Mouse (Mus musculus): ENCODE measurements around the gene Ddx58. TPM values are rescaled to one million over a fixed set of nuclear protein-coding genes. Genes with fewer than 3 reads are reported as not detected.

The Ddx58 gene
- polyA plus RNA-seq, 1 experiment from 2014 or later, result 16.7 TPM

DNA sequence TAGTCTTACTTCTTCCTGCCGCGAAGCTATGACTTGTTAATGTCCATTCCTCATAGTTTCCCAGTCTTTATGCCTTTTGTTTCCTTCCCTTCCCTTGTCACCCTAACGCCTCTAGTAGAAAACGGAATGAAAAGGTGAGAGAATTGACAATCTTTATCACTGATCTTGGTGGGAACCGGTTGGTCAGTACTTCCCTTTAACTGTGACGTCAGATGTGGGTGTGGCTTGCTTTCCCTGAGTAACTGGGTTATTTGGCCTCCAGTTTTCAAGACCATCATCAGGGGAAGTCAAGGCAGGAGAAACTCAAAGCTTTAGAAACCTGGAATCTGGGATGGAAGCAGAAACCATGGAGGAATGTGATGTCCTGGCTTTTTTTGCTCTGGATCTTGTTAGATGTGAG lies 2.3 kb upstream of the Ddx58 start:
- no peak for ATAC-seq (ENCODE audit: insufficient number of reproducible peaks, insufficient read depth, low FRiP score, low read depth)
- no peaks in the 10 kb centered on the region for H3K36me3 ChIP-seq (ENCODE audit: control insufficient read depth, insufficient read depth, low read length)
- no peak overlapping the region for H3K4me2 ChIP-seq (replicated peaks; ENCODE audit: low read depth, low read length)
- no peak overlapping the region for H3K4me3 ChIP-seq (ENCODE audit: low read depth, low read length)
- no peak overlapping the region for H3K27ac ChIP-seq (ENCODE audit: low read length)
- no peak overlapping the region for H3K9ac ChIP-seq (replicated peaks; ENCODE audit: low read depth, low read length)
- H3K4me1 ChIP-seq (ENCODE audit: control insufficient read depth, insufficient read depth, low read length), result no peaks in the 10 kb centered on the region
- H3K27me3 ChIP-seq (ENCODE audit: control insufficient read depth, insufficient read depth, low read length), result no peaks in the 10 kb centered on the region
- H3K9me3 ChIP-seq (ENCODE audit: control insufficient read depth, low read depth, low read length), result no peaks in the 10 kb centered on the region
- WGBS, result 46% methylated on average over 6 of the region's 6 CpGs

DNA sequence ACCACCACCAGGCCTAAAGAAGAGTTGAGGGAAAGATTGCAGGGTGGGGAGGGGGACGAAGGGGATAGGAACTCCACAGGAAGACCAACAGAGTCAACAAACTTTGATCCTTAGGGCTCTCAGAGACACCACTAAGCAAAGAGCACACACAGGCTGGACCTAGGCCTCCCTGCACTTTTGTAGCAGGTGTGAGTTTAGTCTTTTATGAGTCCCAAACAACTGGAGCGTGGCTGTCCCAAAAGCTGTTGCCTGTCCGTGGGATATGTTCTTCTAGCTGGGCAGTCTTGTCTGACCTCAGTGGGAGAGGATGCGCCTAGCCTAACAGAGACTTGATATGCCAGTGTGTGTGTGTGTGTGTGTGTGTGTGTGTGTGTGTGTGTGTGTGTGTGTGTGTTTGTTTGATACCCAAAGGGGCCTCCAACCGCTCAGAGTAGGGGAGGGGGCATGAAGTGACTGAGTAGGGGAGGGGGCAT lies 680 bp upstream of the Ddx58 start:
- Histone ChIP-seq H3K9ac (replicated peaks; ENCODE audit: low read depth, low read length) (no peak overlapping the region), H3K36me3 (ENCODE audit: control insufficient read depth, insufficient read depth, low read length) (no peaks in the 10 kb centered on the region), H3K4me1 (ENCODE audit: control insufficient read depth, insufficient read depth, low read length) (no peaks in the 10 kb centered on the region), H3K9me3 (ENCODE audit: control insufficient read depth, low read depth, low read length) (no peaks in the 10 kb centered on the region), H3K4me2 (replicated peaks; ENCODE audit: low read depth, low read length) (peak overlapping the region; percentile 84), H3K27me3 (ENCODE audit: control insufficient read depth, insufficient read depth, low read length) (no peaks in the 10 kb centered on the region), H3K4me3 (ENCODE audit: low read depth, low read length) (peak overlapping the region; percentile 57), H3K27ac (ENCODE audit: low read length) (peak overlapping the region; percentile 85)
- no peak; the same call in 1 of the 2 replicates for ATAC-seq (ENCODE audit: insufficient number of reproducible peaks, insufficient read depth, low FRiP score, low read depth)
- WGBS, result 46% methylated on average over 5 of the region's 5 CpGs

- peak overlapping the region; percentile 57 for H3K4me3 ChIP-seq (ENCODE audit: low read depth, low read length)
- H3K4me2 ChIP-seq (replicated peaks; ENCODE audit: low read depth, low read length), result peak overlapping the region; percentile 84
- H3K9me3 ChIP-seq (ENCODE audit: control insufficient read depth, low read depth, low read length), result no peaks in the 10 kb centered on the region
- peak; percentile 76 for ATAC-seq (ENCODE audit: insufficient number of reproducible peaks, insufficient read depth, low FRiP score, low read depth)
- peak overlapping the region; percentile 85 for H3K27ac ChIP-seq (ENCODE audit: low read length)
- H3K9ac ChIP-seq (replicated peaks; ENCODE audit: low read depth, low read length), result peak overlapping the region; percentile 38
- no peaks in the 10 kb centered on the region for H3K36me3 ChIP-seq (ENCODE audit: control insufficient read depth, insufficient read depth, low read length)
- WGBS, result 3% methylated on average over 17 of the region's 17 CpGs
- no peaks in the 10 kb centered on the region for H3K27me3 ChIP-seq (ENCODE audit: control insufficient read depth, insufficient read depth, low read length)
- no peaks in the 10 kb centered on the region for H3K4me1 ChIP-seq (ENCODE audit: control insufficient read depth, insufficient read depth, low read length)
These were observed 882 bp downstream of the Ddx58 start for GRCm38 (mm10) chr4:40238483-40239408.

DNA sequence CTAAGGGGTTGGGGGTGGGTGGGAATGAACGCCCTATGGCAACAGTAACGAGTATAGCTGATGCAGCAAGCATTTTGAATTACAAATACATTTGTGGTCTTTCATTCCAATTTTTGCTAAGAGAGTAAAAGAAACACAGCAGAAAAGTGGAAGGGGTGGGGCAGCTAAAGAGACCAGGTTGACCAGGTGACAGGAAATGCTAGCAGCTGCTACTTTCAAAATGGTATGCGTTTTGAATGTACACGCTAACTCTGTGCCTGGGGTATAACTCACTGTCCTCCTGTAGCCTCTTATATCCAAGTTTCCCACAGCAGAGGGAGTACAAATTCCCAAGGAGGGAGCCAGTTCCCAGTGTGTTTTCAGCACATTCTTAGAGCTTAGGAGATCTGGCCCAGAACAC lies 2.8 kb downstream of the Ddx58 start:
- no peak overlapping the region for H3K9ac ChIP-seq (replicated peaks; ENCODE audit: low read depth, low read length)
- H3K36me3 ChIP-seq (ENCODE audit: control insufficient read depth, insufficient read depth, low read length), result no peaks in the 10 kb centered on the region
- H3K4me1 ChIP-seq (ENCODE audit: control insufficient read depth, insufficient read depth, low read length), result no peaks in the 10 kb centered on the region
- 75% methylated on average over 4 of the region's 4 CpGs for WGBS
- no peaks in the 10 kb centered on the region for H3K27me3 ChIP-seq (ENCODE audit: control insufficient read depth, insufficient read depth, low read length)
- no peaks in the 10 kb centered on the region for H3K9me3 ChIP-seq (ENCODE audit: control insufficient read depth, low read depth, low read length)
- no peak overlapping the region for H3K4me2 ChIP-seq (replicated peaks; ENCODE audit: low read depth, low read length)
- H3K4me3 ChIP-seq (ENCODE audit: low read depth, low read length), result no peak overlapping the region
- ATAC-seq (ENCODE audit: insufficient number of reproducible peaks, insufficient read depth, low FRiP score, low read depth), result no peak
- no peak overlapping the region for H3K27ac ChIP-seq (ENCODE audit: low read length)

DNA sequence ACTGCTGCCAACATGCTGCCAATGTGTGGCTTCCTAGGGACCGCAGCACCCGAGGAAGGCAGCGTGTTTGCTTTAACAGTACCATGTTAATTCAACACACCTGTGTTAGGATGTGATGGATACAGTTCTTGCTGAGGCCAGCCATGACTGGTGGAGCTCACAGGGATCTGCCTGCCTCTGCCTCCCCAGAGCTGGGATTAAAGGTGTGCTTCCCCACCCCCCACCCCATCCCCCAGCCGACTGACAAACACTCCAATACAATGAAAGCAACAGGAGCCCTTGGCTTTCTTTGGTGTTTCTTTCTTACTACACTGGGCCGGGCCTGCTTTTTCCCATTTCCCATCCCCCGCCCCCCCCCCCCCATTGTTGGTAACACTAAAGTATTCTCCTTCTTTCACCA lies 5.4 kb downstream of the Ddx58 start:
- Histone ChIP-seq H3K27me3 (ENCODE audit: control insufficient read depth, insufficient read depth, low read length) (no peaks in the 10 kb centered on the region), H3K4me2 (replicated peaks; ENCODE audit: low read depth, low read length) (no peak overlapping the region), H3K9ac (replicated peaks; ENCODE audit: low read depth, low read length) (no peak overlapping the region), H3K27ac (ENCODE audit: low read length) (no peak overlapping the region), H3K4me3 (ENCODE audit: low read depth, low read length) (no peak overlapping the region), H3K9me3 (ENCODE audit: control insufficient read depth, low read depth, low read length) (no peaks in the 10 kb centered on the region), H3K4me1 (ENCODE audit: control insufficient read depth, insufficient read depth, low read length) (no peaks in the 10 kb centered on the region), H3K36me3 (ENCODE audit: control insufficient read depth, insufficient read depth, low read length) (no peaks in the 10 kb centered on the region)
- 79% methylated on average over 6 of the region's 6 CpGs for WGBS
- ATAC-seq (ENCODE audit: insufficient number of reproducible peaks, insufficient read depth, low FRiP score, low read depth), result no peak

DNA sequence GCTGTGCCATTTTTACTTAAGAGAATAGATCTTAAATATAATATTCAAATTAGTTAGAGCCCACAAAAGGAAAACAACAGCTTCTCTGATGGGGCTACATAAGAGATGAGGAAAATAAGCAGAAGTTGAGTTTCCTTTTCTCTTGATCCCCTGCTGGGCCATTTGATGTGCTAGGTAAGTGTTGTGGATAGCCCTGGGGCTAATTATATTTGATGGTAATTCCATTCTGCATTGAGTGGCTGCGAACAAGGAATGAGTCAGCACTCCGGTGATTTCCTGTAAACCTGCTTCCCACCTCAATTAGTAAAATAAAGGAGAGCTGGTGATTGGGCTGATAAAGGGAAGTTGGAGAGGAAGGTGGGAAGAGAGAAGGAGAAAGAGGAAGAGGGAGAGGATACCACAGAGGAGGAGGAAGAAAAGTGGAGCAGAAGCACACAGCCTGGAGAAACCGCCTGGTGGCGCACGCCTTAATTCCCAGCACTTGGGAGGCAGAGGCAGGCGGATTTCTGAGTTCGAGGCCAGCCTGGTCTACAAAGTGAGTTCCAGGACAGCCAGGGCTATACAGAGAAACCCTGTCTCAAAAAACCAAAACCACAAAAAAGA lies 6.5 kb downstream of the Ddx58 start:
- H3K27ac ChIP-seq (ENCODE audit: low read length), result no peak overlapping the region
- WGBS, result 91% methylated on average over 7 of the region's 7 CpGs
- H3K4me1 ChIP-seq (ENCODE audit: control insufficient read depth, insufficient read depth, low read length), result no peaks in the 10 kb centered on the region
- H3K4me3 ChIP-seq (ENCODE audit: low read depth, low read length), result no peak overlapping the region
- H3K9ac ChIP-seq (replicated peaks; ENCODE audit: low read depth, low read length), result no peak overlapping the region
- no peak for ATAC-seq (ENCODE audit: insufficient number of reproducible peaks, insufficient read depth, low FRiP score, low read depth)
- no peaks in the 10 kb centered on the region for H3K27me3 ChIP-seq (ENCODE audit: control insufficient read depth, insufficient read depth, low read length)
- no peak overlapping the region for H3K4me2 ChIP-seq (replicated peaks; ENCODE audit: low read depth, low read length)
- H3K36me3 ChIP-seq (ENCODE audit: control insufficient read depth, insufficient read depth, low read length), result no peaks in the 10 kb centered on the region
- H3K9me3 ChIP-seq (ENCODE audit: control insufficient read depth, low read depth, low read length), result no peaks in the 10 kb centered on the region

- Histone ChIP-seq H3K4me2 (replicated peaks; ENCODE audit: low read depth, low read length) (no peak overlapping the region), H3K9me3 (ENCODE audit: control insufficient read depth, low read depth, low read length) (no peaks in the 10 kb centered on the region), H3K36me3 (ENCODE audit: control insufficient read depth, insufficient read depth, low read length) (no peaks in the 10 kb centered on the region), H3K4me3 (ENCODE audit: low read depth, low read length) (no peak overlapping the region), H3K9ac (replicated peaks; ENCODE audit: low read depth, low read length) (no peak overlapping the region), H3K27ac (ENCODE audit: low read length) (no peak overlapping the region), H3K27me3 (ENCODE audit: control insufficient read depth, insufficient read depth, low read length) (no peaks in the 10 kb centered on the region), H3K4me1 (ENCODE audit: control insufficient read depth, insufficient read depth, low read length) (no peaks in the 10 kb centered on the region)
- 89% methylated on average over 6 of the region's 6 CpGs for WGBS
- ATAC-seq (ENCODE audit: insufficient number of reproducible peaks, insufficient read depth, low FRiP score, low read depth), result no peak
These were observed 9.9 kb downstream of the Ddx58 start for GRCm38 (mm10) chr4:40229723-40230122.

GRCm38 (mm10) chr4:40227886-40228285 lies 11.7 kb downstream of the Ddx58 start:
- 86% methylated on average over 7 of the region's 7 CpGs for WGBS
- Histone ChIP-seq H3K27me3 (ENCODE audit: control insufficient read depth, insufficient read depth, low read length) (no peaks in the 10 kb centered on the region), H3K4me3 (ENCODE audit: low read depth, low read length) (no peak overlapping the region), H3K4me2 (replicated peaks; ENCODE audit: low read depth, low read length) (no peak overlapping the region), H3K36me3 (ENCODE audit: control insufficient read depth, insufficient read depth, low read length) (no peaks in the 10 kb centered on the region), H3K9me3 (ENCODE audit: control insufficient read depth, low read depth, low read length) (no peaks in the 10 kb centered on the region), H3K9ac (replicated peaks; ENCODE audit: low read depth, low read length) (no peak overlapping the region), H3K4me1 (ENCODE audit: control insufficient read depth, insufficient read depth, low read length) (no peaks in the 10 kb centered on the region), H3K27ac (ENCODE audit: low read length) (no peak overlapping the region)
- ATAC-seq (ENCODE audit: insufficient number of reproducible peaks, insufficient read depth, low FRiP score, low read depth), result no peak
